Mouse (Mus musculus) ES-E14 (cell line): ENCODE results near the gene Acsm5. TPM values are rescaled to one million over a fixed set of nuclear protein-coding genes. Genes with fewer than 3 reads are reported as not detected.

ENCODE experiments used
- DNase-seq: peaks from one replicate; pipeline ENCODE4 v3.0.0-alpha.2; 2013; ENCODE audit warnings: low read depth, low spot score
- H3K27ac ChIP-seq: 2 replicates; pipeline ENCODE4 v1.5.1; 2012; ENCODE audit warnings: low read depth, mild to moderate bottlenecking, low read length, moderate library complexity, mixed read lengths; ENCODE audit not compliant: poor library complexity, insufficient read depth, severe bottlenecking
- H3K36me3 ChIP-seq: 2 replicates; pipeline ENCODE4 v1.6.1; 2012; ENCODE audit warnings: mild to moderate bottlenecking, low read length, moderate library complexity, mixed read lengths; ENCODE audit not compliant: control insufficient read depth, poor library complexity, insufficient read depth, severe bottlenecking
- H3K4me1 ChIP-seq, 2 experiments: fragments of 150-350 bp in 1 of 2; sonication (generic) in 1 of 2; 2 replicates each; pipeline ENCODE4 v1.6.1; 2012; ENCODE audit warnings: low read length in 2 of 2, mild to moderate bottlenecking in 1 of 2, mixed read lengths in 1 of 2; ENCODE audit not compliant: control insufficient read depth in 2 of 2, insufficient read depth in 2 of 2, poor library complexity in 1 of 2
- H3K4me3 ChIP-seq, 2 experiments: fragments of 150-350 bp in 1 of 2; sonication (generic) in 1 of 2; 2 replicates each; pipeline ENCODE4 v1.5.1; 2012; ENCODE audit warnings: low read length in 2 of 2, low read depth in 1 of 2, mild to moderate bottlenecking in 1 of 2, mixed read lengths in 1 of 2; ENCODE audit not compliant: insufficient read depth in 1 of 2, poor library complexity in 1 of 2, severe bottlenecking in 1 of 2
- H3K9ac ChIP-seq: 2 replicates; pipeline ENCODE4 v1.6.1; 2012; ENCODE audit warnings: low read depth, mild to moderate bottlenecking, low read length, mixed read lengths; ENCODE audit not compliant: poor library complexity, insufficient read depth, severe bottlenecking
- H3K9me3 ChIP-seq: fragments of 150-350 bp; sonication (generic); 2 replicates; pipeline ENCODE4 v1.6.1; 2012; ENCODE audit warnings: low read depth, mild to moderate bottlenecking, low read length; ENCODE audit not compliant: control insufficient read depth, insufficient read depth
- CHD2 ChIP-seq: IDR thresholded peaks from 2 replicates; pipeline ENCODE4 v1.6.1; 2014; ENCODE audit warnings: mild to moderate bottlenecking, low read depth, low read length, inconsistent platforms
- HCFC1 ChIP-seq: IDR thresholded peaks from 2 replicates; pipeline ENCODE4 v1.6.1; 2012; ENCODE audit warnings: low read length, inconsistent platforms, borderline replicate concordance; ENCODE audit not compliant: insufficient read depth
- MAFK ChIP-seq: IDR thresholded peaks from 2 replicates; pipeline ENCODE4 v1.6.1; 2014; ENCODE audit warnings: mild to moderate bottlenecking, low read depth, low read length, inconsistent platforms; ENCODE audit not compliant: insufficient read depth
- ZC3H11A ChIP-seq: IDR thresholded peaks from 2 replicates; pipeline ENCODE4 v1.6.1; 2012; ENCODE audit warnings: low read depth, mild to moderate bottlenecking, inconsistent platforms, low read length, borderline replicate concordance
- ZNF384 ChIP-seq: IDR thresholded peaks from 2 replicates; pipeline ENCODE4 v1.6.1; 2012; ENCODE audit warnings: low read depth, low read length, inconsistent platforms
- in situ Hi-C, 2 experiments: fragments of 600-800 bp; cut with MboI; formaldehyde crosslinking; loops; one replicate each; pipeline ENCODE4 v1.15.1; 2025; ENCODE audit warnings: low sequenced_read_pairs in 2 of 2, inconsistent platforms in 1 of 2; ENCODE audit not compliant: unreplicated experiment in 2 of 2
- total RNA-seq: library from RNA; depleted of rRNA; stranded (reverse); fragments of 300-350 nt; gene quantifications from 2 replicates; pipeline ENCODE4 v1.2.3, GENCODE M21; 2012

Acsm5 gene
- total RNA-seq, 1 experiment: not detected

- Histone ChIP-seq H3K9ac (no peak overlapping the region), H3K27ac (no peak overlapping the region), H3K4me3 (no peak overlapping the region), H3K36me3 (no peaks in the 10 kb centered on the region), H3K4me1 (no peaks in the 10 kb centered on the region), H3K9me3 (no peaks in the 10 kb centered on the region)
- TF ChIP-seq ZNF384 (no peak), ZC3H11A (no peak)
- in situ Hi-C loops: no loop called here
- no peak for DNase-seq
Observed at GRCm38 (mm10) chr7:119525881-119526281, 6.6 kb downstream of the Acsm5 start.

GRCm38 (mm10) chr7:119526486-119526885, 7.2 kb downstream of the Acsm5 start:
- DNase-seq: no peak

GRCm38 (mm10) chr7:119527135-119527534, 7.9 kb downstream of the Acsm5 start:
- H3K36me3 ChIP-seq: no peaks in the 10 kb centered on the region
- H3K4me1 ChIP-seq: no peaks in the 10 kb centered on the region
- in situ Hi-C loops: no loop called here
- no peak for DNase-seq
- no peak overlapping the region for H3K4me3 ChIP-seq
- H3K9me3 ChIP-seq: no peaks in the 10 kb centered on the region
- no peak for TF ChIP-seq ZNF384
- TF ChIP-seq ZC3H11A: no peak
- TF ChIP-seq HCFC1: no peak
- TF ChIP-seq MAFK: no peak
- no peak for TF ChIP-seq CHD2
- no peak overlapping the region for H3K9ac ChIP-seq
- H3K27ac ChIP-seq: no peak overlapping the region

More at GRCm38 (mm10) chr7:119526486-119526885, 7.2 kb downstream of the Acsm5 start:
- Histone ChIP-seq H3K9ac (no peak overlapping the region), H3K4me1 (no peaks in the 10 kb centered on the region), H3K27ac (no peak overlapping the region), H3K4me3 (no peak overlapping the region), H3K36me3 (no peaks in the 10 kb centered on the region), H3K9me3 (no peaks in the 10 kb centered on the region)
- in situ Hi-C loops: no loop called here
- TF ChIP-seq MAFK: no peak
- no peak for TF ChIP-seq ZNF384
- no peak for TF ChIP-seq ZC3H11A
- no peak for TF ChIP-seq CHD2
- no peak for TF ChIP-seq HCFC1

GRCm38 (mm10) chr7:119527548-119527947, 8.3 kb downstream of the Acsm5 start:
- no peak for DNase-seq
- no peak for TF ChIP-seq ZNF384
- no peak for TF ChIP-seq CHD2
- TF ChIP-seq ZC3H11A: no peak
- TF ChIP-seq MAFK: no peak
- TF ChIP-seq HCFC1: no peak

GRCm38 (mm10) chr7:119528617-119529016, 9.4 kb downstream of the Acsm5 start:
- Histone ChIP-seq H3K4me3 (no peak overlapping the region), H3K4me1 (no peaks in the 10 kb centered on the region), H3K9me3 (no peaks in the 10 kb centered on the region), H3K27ac (no peak overlapping the region), H3K36me3 (no peaks in the 10 kb centered on the region), H3K9ac (no peak overlapping the region)
- no peak for TF ChIP-seq ZNF384
- no peak for TF ChIP-seq ZC3H11A
- no peak for TF ChIP-seq CHD2
- TF ChIP-seq MAFK: no peak
- TF ChIP-seq HCFC1: no peak
- in situ Hi-C loops: no loop called here
- no peak for DNase-seq

More at GRCm38 (mm10) chr7:119527548-119527947, 8.3 kb downstream of the Acsm5 start:
- Histone ChIP-seq H3K27ac (no peak overlapping the region), H3K4me1 (no peaks in the 10 kb centered on the region), H3K4me3 (no peak overlapping the region), H3K9ac (no peak overlapping the region), H3K36me3 (no peaks in the 10 kb centered on the region), H3K9me3 (no peaks in the 10 kb centered on the region)
- in situ Hi-C loops: no loop called here
